Mouse (Mus musculus): ENCODE measurements around the gene Map3k14.
"Not testable (repeated sequence)": the region's sequence is repeated elsewhere in the genome, so short reads cannot be mapped to it uniquely, and the experiment has no call there.

Gene Map3k14

DNA sequence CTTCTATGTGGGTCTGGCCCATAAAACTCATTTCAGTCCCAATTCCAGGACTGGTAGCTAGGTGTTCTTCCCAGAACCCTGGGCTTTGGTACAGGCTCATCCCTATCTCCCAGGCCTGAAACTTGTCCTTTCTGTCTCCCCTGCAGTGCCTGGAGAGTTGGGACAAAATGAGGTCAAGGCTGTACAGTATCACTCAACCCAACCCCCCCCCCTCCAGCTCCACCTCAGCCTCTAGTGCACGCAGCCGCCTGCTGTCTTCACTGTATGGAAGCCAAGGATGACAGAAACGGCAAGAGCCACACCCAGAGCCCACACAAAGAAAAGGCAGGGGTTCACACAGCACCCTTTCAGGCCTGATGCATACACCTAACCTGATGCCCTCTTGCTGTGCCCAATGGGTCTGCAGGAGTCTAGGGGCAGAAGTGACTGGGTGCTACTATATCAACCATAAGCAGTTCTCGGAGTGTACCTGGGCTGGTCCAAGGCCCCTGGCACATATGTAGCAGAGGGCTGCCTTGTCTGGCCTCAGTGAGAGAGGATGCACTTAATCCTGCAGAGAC lies 20.5 kb downstream of the Map3k14 start:
- no peak for DNase-seq (ENCODE audit: low spot score in 2 of 2)

DNA sequence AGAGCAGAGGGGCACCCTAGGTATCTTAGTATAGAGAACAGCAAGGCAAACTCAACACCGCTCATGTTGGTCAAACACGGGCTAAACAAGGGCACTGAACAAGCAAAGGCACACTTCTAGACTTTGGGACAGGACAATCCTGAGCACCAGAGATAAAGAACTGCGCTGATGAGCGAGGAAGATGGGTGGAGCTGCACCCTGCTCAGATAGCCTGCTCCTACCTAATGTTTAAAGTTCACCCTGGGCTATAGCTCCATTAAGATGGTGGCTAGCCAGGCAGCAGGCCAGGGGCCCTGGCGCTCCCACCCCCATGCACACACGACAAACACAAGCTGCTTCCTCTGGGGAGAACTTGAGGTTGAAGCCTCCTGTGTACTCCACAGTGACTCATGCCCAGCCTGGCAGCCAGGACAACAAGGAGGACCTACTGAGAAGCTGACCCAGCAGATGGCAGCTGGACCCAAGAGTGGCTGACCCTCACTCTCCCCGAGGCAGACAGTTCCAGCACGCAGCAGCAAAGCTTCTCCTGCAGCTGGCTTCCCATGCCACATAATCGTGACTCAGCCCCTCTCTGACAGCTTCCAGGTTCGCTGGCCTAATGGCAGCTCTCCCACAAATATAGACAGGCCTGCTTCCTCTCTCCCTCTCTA lies 21.1 kb downstream of the Map3k14 start:
- peak in 1 of 2 experiments; percentile 45 for DNase-seq (ENCODE audit: low spot score in 2 of 2)

DNA sequence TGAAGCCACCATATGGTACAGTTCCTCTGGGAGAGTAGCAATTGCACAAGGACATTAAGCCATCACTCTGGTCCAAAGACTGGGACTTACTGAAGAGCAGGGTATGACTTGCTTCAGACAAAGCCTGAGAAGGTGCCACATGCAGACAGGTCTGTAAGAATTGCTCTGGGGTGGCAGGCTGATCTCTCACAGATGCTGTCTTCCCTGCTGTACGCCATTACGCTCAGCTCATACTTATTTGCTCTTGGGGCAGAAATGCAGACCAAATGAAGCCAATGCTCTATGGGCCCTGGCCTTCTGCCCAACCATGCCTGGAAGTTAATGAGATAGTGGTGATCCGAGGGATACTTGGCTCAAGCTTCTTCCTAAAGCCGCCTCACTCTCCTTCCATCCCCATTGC lies 22.4 kb downstream of the Map3k14 start:
- no peak for DNase-seq (ENCODE audit: low spot score in 2 of 2)

DNA sequence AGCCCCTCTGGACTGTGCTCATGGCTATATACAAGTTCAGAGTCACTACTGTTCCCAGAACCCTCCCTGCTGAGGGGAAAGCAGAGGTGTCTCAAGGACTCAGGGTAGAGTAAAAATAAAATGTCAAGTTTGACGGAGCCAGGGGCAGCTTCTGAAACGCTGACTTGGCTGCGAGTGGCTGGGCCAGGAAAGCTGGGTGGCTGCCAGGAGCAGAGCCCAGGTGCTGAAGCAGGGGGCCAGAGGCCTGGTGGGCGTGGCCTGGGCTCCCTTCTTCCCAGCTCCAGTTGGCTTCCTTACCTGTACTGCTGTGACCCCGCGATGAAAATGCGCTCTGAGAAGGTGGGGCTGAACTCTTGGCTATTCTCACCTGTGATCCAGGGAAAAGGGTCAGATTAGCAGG lies 26.5 kb downstream of the Map3k14 start:
- no peak for DNase-seq (ENCODE audit: low spot score in 2 of 2)

DNA sequence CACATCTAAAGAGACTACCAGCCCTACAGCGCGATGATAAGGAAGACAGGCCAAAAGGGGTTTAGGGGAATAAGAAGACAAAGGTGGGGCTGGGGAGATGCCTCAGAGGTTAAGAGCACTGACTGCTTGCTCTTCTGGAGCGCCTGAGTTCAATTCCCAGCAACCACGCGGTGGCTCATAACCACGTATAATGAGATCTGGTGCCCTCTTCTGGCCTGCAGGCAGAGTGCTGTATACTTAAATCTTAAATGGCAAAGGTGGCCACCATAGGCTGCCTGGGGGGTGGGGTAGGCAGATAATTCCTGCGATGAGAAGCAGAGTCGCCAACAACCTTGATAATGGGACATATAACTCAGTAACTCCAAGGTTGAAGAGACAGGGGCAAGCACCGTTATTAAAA lies 29.5 kb downstream of the Map3k14 start:
- no peak for DNase-seq (ENCODE audit: low spot score in 2 of 2)

DNA sequence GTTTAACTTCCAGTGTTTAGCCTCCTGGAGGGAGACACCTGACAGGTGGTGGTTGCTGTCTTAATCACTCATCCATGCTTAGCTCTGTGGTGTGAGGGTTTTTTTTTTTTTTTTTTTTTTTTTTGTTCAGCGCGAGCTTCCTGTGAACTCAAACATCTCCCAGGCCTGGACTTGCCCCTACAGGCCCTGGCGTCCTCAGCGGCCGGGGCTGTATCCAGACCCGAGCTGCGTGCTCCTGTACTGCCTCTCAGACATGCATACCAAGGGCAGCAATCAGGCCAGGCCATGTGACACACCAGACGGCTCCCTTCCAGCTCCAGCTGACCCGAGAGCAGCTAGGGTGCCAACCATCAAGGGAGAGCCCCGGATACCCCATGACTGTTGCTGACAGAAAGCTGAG lies 30.4 kb downstream of the Map3k14 start:
- peak in 1 of 2 experiments; percentile 57 for DNase-seq (ENCODE audit: low spot score in 2 of 2)

DNA sequence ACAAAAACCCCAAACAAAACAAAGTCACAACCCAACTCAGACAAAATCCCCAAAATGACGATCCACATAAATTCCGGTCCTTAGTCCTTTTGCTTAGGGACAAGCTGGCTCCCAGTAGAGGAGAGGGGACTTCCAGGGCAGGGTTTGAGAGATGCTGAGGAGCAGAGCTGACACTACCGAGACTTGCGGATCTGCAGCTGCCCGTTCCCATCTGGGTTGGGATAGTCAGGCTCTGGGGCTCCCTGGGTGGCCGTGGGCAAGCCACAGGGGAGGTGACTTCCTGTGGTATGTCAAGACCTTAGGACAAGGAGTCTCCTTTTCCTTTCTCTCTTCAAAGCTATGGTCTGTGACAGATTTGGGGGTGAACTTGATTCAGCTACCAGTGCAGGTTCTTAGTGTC lies 30.8 kb downstream of the Map3k14 start:
- DNase-seq (ENCODE audit: low spot score in 2 of 2): no peak

DNA sequence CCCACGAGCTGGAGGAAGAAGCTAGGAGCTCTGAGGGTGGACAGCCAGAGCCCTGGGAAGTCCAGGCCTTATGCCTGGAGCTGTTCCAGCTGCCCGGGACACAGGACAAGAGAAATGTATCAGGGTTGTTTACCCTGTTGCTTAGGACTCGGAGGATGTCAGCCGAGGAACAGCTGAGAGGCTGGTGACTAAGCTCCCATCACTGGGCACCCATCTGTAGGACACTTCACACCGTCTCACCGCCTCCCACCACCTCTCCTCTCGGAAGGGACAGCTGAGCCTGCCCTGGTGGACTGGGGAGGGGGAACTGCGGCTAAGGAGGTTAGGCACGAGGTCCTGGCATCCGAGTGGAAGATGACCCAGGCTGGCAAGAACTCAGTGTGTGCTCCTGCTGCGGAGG lies 31.6 kb downstream of the Map3k14 start:
- DNase-seq (ENCODE audit: low spot score in 2 of 2): no peak

DNA sequence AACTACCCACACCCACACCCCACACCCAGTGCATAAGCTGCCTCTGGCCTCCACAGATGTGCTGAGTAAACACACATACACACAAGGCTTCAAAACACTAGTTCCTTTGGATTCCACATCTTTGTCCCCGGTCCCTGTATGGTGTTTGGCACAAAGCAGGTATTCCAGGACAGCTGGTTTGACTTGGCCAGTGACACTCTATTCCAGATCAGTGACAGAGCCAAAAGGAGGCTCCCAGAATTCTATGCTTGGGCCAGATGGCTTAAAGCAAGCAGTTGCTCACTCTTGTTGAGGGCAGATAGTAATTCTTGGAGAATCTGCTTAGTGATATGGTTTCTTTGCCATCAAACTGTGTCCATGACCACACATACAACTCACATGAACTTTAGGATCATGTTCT lies 32.8 kb downstream of the Map3k14 start:
- DNase-seq (ENCODE audit: low spot score in 2 of 2): no peak

DNA sequence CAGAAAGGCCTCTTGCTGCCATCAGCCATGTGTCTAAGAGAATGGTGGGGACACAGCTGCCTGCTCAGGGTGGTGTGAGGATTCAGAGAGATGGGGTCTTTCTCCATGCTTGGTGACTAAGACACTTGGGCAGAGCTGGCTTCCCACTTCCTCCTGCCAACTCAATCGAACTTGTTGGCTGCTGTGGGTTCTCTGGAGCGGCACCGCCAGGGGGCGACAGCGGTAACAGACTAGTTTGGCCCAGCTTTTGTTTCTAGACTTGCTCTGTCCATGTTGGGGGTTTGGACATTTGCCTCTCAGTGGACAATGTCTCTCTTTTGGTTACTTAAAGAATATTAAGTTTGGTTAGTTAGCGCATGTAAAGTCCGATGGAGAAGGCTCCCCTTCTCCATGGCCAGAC lies 34.3 kb downstream of the Map3k14 start:
- peak; percentile 72 to 85 for DNase-seq (ENCODE audit: low spot score in 2 of 2)

DNA sequence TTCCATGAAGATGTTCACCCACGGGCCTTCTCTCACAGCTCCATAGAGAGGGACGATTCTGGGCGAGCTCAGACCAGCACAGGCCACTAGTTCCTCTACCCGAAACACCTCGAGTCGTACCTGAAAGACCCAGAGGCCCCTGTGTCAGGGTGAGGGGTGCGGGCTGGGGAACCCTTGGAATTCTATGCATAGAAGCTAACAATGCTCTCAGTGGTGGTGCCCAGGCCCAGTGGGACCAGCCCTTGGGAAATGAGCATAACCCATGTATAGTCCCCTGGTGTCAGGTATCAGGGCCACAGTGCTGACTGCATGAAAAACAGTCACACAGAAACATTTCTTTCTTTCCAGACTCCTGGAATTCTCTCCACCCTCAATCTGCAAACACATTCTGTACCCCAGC lies 35.9 kb downstream of the Map3k14 start:
- DNase-seq (ENCODE audit: low spot score in 2 of 2): no peak

DNA sequence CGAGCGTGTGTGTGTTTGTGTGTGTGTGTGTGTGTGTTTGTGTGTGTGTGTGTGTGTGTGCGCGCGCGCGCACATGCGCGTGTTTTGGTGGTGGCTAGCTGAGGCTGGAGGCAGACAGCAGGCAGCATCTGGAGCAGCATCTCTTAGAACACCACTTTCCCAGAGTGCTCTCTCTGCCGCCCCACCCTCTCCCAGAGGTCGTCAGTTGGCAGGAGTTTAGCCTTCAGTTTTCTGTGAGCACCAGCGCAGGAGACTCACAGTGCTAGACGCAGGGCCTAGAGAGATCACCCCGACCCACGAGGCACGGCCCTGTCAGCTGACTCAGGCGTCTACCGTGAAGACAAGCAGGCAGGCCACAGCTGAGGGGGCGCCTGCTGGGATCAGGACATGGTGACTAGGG lies 36.6 kb downstream of the Map3k14 start:
- no peak for DNase-seq (ENCODE audit: low spot score in 2 of 2)

DNA sequence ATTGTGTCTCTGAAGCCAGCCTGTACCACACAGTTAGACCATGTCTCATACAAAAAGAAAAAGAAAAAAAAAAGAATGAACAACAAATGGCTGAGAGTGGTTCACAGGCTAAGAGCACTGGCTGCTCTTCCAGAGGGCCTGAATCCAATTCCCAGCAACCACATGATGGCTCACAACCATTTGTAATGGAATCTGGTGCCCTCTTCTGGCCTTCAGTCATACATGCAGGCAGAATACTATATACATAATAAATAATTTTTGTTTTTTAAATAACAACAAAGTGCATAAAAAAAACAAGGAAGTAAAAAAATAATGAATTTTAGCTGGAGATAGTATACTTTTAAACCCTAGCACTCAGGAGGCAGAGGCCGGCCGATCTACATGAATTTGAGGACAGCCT lies 37.7 kb downstream of the Map3k14 start:
- no peak for DNase-seq (ENCODE audit: low spot score in 2 of 2)

DNA sequence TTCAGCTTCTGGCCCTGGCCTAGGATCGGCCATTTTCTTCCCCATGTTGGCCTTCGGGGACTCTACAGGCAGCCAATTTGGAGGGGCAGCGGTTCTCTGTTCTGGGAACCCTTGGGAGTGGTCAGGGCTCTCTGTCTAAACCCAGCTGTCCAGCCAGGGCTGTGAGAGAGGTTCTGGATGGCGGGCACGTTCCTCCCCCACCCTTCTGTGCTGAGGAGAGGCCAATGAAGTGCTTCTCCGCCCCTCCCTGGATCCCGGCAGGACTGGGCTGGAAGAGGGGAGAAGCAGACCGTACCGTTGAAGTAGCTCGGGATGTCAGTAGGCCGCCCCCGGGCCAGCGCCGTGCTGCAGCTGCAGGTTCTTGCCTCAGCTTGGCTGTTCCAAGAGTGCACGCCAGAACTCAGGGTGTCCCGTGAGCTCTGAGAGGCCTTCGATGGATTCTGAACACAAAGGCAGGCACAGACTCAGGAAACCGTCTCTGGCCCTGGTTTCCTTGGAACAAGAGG lies 43.3 kb downstream of the Map3k14 start:
- no peak for DNase-seq (ENCODE audit: low spot score in 2 of 2)

DNA sequence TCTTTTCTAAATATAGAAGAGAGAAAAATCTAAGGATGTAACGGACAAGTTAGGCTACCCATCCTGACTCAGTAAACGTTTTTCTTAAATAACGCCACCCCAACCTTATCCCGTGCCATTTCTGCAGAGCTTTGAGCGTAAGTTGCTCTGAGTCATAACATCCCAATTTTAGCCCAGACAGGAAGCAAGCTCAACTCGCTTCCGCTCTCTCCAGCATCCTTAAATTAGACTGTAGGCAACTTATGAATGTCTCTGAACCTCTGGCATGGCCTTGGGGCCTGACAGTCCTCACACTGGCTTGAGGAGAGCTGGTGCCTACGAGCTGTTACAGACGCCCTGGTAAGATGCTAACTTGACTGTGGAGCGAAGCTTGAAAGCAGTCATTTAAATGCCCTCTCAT lies 43.8 kb downstream of the Map3k14 start:
- no peak for DNase-seq (ENCODE audit: low spot score in 2 of 2)

DNA sequence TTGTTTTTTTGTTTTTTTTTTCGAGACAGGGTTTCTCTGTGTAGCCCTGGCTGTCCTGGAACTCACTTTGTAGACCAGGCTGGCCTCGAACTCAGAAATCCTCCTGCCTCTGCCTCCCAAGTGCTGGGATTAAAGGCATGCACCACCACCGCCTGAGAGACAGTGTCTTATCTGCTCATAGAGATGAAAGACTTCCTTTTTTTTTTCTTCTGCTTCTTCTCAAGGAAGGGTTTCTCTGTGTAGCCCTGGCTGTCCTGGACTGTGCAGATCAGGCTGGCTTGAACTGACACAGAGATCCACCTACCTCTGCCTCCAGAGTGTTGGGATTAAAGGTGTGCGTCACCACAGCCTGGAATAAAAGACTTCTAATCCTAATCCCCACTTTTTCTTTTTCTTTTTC lies 44.6 kb downstream of the Map3k14 start:
- DNase-seq (ENCODE audit: low spot score in 2 of 2): not testable (repeated sequence)

DNA sequence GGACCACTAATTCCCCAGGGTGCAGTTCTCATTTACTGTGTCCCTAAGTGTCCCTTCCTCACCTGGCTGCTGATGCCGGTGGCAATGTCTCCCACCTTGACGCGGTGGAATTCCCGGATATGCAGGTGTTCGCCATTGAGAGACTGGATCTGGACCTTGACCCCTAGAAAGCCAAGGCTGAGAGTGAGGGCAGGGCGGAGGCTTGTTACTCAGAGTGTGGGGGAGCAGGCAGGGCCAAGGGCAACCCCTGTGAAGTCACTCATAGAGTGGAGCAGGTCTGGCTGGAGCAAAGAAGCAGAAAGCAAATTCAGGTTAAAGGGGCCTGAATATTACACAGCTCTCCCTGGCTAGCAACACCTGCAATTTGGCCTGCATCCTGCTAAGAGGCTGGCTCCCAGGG lies 45.8 kb downstream of the Map3k14 start:
- DNase-seq (ENCODE audit: low spot score in 2 of 2): no peak

DNA sequence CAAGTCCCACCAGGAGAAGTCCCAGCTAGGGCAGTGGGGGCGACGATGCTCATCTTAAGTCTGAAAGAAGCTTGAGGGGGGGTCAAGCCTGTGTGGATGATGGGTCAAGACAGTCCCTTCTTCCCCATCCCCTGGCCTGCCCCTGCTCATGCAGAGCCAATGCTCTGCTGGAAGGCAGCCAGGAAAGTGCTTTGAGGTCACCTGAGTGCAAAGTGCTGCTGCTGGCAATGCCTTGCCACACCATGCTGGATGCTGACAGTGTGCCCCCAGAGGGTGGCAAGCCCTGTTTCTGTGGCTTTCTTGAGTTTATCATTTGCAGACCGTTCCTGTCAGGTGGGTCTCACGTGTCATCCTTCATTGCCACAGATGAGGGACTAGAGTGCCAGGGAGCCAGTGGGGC lies 47.3 kb downstream of the Map3k14 start:
- no peak for DNase-seq (ENCODE audit: low spot score in 2 of 2)

DNA sequence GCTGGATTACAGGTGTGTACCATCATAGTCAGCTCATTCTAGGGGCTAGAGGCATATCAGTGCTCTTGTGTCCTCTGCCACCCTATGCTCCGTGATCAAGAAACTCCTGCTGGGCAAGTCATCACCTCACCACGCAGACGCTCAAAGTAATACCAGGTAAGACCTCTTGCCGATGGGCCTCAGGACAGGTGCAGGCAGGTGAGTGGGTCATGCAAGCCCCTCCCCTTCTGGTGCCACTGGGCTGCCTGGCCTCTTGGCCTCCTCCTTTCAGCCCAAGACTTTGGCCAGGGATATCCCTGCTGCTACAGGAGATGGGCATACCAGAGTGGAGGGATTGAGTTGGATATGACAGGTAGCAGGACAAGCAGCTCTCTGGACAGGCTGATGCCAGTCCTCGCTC lies 48.0 kb downstream of the Map3k14 start:
- DNase-seq (ENCODE audit: low spot score in 2 of 2): no peak

DNA sequence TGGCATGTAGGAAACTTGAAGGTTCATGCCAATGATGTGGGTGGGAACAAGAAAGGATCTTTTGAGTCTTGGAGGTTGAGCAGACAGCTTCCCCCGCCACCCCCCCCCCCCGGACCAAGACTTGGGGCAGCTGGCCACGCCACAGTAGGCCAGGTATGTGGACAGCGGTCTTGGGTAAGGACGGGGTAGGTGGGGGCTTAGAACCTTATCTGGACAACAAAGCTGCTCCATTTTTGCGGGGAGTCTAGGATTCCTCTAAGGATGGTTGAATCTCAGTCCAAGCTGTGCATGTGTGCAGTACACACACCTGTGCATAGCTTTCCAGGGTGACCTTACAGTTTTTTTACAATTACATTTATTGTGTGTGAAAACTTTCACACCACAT lies 48.8 kb downstream of the Map3k14 start:
- no peak for DNase-seq (ENCODE audit: low spot score in 2 of 2)

DNA sequence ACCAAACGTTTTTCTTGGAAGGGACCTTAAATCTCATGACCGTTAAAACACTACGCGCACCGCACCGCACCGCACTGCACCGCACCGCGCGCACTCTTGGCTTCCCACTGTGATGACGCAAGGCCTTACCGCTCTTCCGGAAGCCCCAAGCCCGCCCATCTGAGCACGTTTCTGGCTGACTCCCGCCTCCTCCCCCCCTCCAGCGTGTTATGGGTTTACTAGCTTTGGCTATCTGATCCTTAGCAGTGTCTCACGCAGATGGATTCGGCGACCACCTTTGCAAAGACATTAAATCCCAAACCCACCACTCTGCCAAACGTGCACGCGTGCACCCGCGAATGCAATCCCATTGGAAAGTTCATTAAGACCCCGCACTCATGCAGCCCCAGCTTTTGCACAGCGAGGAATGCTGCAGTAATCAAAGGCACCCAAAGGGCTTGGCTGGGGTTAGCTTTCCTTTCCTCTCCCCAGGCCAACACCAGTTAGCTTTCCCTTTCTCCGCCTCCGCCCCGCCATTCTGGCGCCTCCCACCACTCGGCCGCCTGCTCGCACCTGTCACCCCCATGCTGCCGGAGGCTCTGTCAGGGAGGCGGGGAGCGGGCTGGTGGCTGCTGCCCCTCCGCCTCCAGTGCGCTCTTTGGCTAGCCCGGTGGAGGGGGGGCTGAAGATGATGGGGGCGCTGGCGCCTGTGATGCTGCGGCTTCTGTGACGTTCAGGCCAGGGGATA lies 49.3 kb downstream of the Map3k14 start, which contains the start of gene Spata32:
Gene Spata32 (minus strand): TSS at position 643 of the 727 bp plus-strand sequence.
- peak in 1 of 2 experiments; percentile 46 for DNase-seq (ENCODE audit: low spot score in 2 of 2)

DNA sequence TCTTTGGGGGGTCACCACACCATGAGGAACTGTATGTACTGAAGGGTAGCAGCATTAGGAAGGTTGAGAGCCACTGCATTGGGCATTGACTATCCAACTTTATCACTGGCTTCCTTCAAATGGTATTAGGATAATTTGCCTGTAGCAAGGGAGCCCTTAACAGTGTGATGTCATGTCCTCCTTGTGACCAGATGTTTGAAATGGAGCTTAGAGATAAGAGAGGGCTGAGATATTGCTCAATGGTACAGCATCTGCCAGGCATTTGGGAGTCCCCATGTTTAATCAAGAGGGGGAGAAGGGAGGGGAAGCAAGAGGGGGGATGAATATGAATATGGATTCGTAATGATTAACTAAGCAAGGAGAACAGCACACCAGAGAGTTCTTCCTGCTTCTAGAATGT lies 51.9 kb downstream of the Map3k14 start:
- DNase-seq (ENCODE audit: low spot score in 2 of 2): no peak

DNA sequence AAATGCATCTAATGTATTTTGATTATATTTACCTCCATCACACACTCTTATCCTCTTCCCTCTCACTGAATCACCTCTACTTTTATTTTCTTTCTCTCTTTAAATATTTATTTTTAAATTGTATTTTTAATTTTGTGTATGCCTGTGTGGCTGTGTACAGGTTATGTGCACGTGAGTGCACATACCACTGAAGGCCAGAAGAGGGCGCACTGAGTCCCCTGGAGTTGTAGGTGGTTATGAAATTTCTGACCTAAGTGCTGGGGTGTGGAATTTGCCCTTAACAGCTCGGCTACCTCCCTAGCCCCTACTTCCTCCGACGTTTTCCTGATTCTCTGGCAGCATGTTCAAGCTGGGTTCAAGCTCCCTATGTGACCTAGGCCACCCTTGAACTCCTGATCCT lies 53.6 kb downstream of the Map3k14 start:
- DNase-seq (ENCODE audit: low spot score in 2 of 2): no peak
